Mouse (Mus musculus): ENCODE data around the gene Hpgd. TPM values are rescaled to one million over a fixed set of nuclear protein-coding genes. Genes with fewer than 3 reads are reported as not detected.
"Not testable (repeated sequence)": the region's sequence is repeated elsewhere in the genome, so short reads cannot be mapped to it uniquely, and the experiment has no call there.

The Hpgd gene
- polyA plus RNA-seq, 1 experiment: 7.6 TPM

GRCm38 (mm10) chr8:56283936-56284335 is 10.4 kb upstream of the Hpgd start:
- Histone ChIP-seq H3K27ac (ENCODE audit: insufficient read depth, low read length) (no peak overlapping the region), H3K4me3 (ENCODE audit: insufficient read depth, low read length) (no peak overlapping the region), H3K4me1 (ENCODE audit: control insufficient read depth, insufficient read depth, low read length) (no peaks in the 10 kb centered on the region)
- TF ChIP-seq CTCF (IDR thresholded peaks at IDR 0.05; ENCODE audit: extremely low read depth, insufficient read depth, low read length) (no peak), POLR2A (IDR thresholded peaks at IDR 0.05; ENCODE audit: extremely low read depth, insufficient read depth, low read length) (no peak)

GRCm38 (mm10) chr8:56284957-56285356 is 9.4 kb upstream of the Hpgd start:
- Histone ChIP-seq H3K27ac (ENCODE audit: insufficient read depth, low read length) (no peak overlapping the region), H3K4me1 (ENCODE audit: control insufficient read depth, insufficient read depth, low read length) (no peaks in the 10 kb centered on the region), H3K4me3 (ENCODE audit: insufficient read depth, low read length) (no peak overlapping the region)
- TF ChIP-seq POLR2A (IDR thresholded peaks at IDR 0.05; ENCODE audit: extremely low read depth, insufficient read depth, low read length): no peak

- no peaks in the 10 kb centered on the region for H3K4me1 ChIP-seq (ENCODE audit: control insufficient read depth, insufficient read depth, low read length)
- TF ChIP-seq POLR2A (IDR thresholded peaks at IDR 0.05; ENCODE audit: extremely low read depth, insufficient read depth, low read length): no peak
- no peak for TF ChIP-seq CTCF (IDR thresholded peaks at IDR 0.05; ENCODE audit: extremely low read depth, insufficient read depth, low read length)
- no peak overlapping the region for H3K4me3 ChIP-seq (ENCODE audit: insufficient read depth, low read length)
- no peak overlapping the region for H3K27ac ChIP-seq (ENCODE audit: insufficient read depth, low read length)
Measured at GRCm38 (mm10) chr8:56286717-56287116, 7.7 kb upstream of the Hpgd start.

- Histone ChIP-seq H3K27ac (ENCODE audit: insufficient read depth, low read length) (no peak overlapping the region), H3K4me1 (ENCODE audit: control insufficient read depth, insufficient read depth, low read length) (no peaks in the 10 kb centered on the region), H3K4me3 (ENCODE audit: insufficient read depth, low read length) (no peak overlapping the region)
- TF ChIP-seq POLR2A (IDR thresholded peaks at IDR 0.05; ENCODE audit: extremely low read depth, insufficient read depth, low read length): no peak
- TF ChIP-seq CTCF (IDR thresholded peaks at IDR 0.05; ENCODE audit: extremely low read depth, insufficient read depth, low read length): no peak
Measured at GRCm38 (mm10) chr8:56287370-56288072, 6.9 kb upstream of the Hpgd start.

GRCm38 (mm10) chr8:56292318-56292717 is 2.1 kb upstream of the Hpgd start:
- Histone ChIP-seq H3K4me3 (ENCODE audit: insufficient read depth, low read length) (no peak overlapping the region), H3K27ac (ENCODE audit: insufficient read depth, low read length) (no peak overlapping the region), H3K4me1 (ENCODE audit: control insufficient read depth, insufficient read depth, low read length) (peaks cover 3% of the 10 kb centered on the region; the same call in 1 of the 2 replicates)
- TF ChIP-seq POLR2A (IDR thresholded peaks at IDR 0.05; ENCODE audit: extremely low read depth, insufficient read depth, low read length): no peak
- TF ChIP-seq CTCF (IDR thresholded peaks at IDR 0.05; ENCODE audit: extremely low read depth, insufficient read depth, low read length): no peak

DNA sequence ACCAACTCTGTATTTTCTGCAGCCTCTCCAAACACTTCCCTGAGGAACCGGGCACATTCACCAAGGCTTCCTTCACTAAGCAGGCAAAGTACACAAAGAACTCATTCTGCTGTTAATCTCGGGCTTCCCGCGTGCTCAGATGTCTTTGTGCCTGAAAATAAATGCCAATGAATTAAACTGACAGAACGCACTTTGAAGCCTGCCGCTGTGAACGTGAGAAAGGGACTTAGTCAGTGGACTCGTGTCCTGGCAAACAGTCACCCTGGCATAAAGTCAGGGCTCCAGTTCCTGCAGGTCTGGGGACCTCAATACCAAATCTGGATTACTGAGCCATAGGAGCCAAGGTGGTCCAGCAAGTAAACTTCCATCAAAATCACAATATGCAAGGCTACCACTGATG is 905 bp upstream of the Hpgd start:
- peaks cover 3% of the 10 kb centered on the region; the same call in 1 of the 2 replicates for H3K4me1 ChIP-seq (ENCODE audit: control insufficient read depth, insufficient read depth, low read length)

GRCm38 (mm10) chr8:56294886-56295555 is 636 bp downstream of the Hpgd start:
- no peak for TF ChIP-seq POLR2A (IDR thresholded peaks at IDR 0.05; ENCODE audit: extremely low read depth, insufficient read depth, low read length)
- no peak overlapping the region for H3K27ac ChIP-seq (ENCODE audit: insufficient read depth, low read length)
- H3K4me1 ChIP-seq (ENCODE audit: control insufficient read depth, insufficient read depth, low read length): peaks cover 3% of the 10 kb centered on the region; the same call in 1 of the 2 replicates
- H3K4me3 ChIP-seq (ENCODE audit: insufficient read depth, low read length): peak overlapping the region; percentile 40

More for the DNA sequence above, 905 bp upstream of the Hpgd start:
- Histone ChIP-seq H3K27ac (ENCODE audit: insufficient read depth, low read length) (no peak overlapping the region), H3K4me3 (ENCODE audit: insufficient read depth, low read length) (no peak overlapping the region)
- no peak for TF ChIP-seq CTCF (IDR thresholded peaks at IDR 0.05; ENCODE audit: extremely low read depth, insufficient read depth, low read length)
- TF ChIP-seq POLR2A (IDR thresholded peaks at IDR 0.05; ENCODE audit: extremely low read depth, insufficient read depth, low read length): no peak

DNA sequence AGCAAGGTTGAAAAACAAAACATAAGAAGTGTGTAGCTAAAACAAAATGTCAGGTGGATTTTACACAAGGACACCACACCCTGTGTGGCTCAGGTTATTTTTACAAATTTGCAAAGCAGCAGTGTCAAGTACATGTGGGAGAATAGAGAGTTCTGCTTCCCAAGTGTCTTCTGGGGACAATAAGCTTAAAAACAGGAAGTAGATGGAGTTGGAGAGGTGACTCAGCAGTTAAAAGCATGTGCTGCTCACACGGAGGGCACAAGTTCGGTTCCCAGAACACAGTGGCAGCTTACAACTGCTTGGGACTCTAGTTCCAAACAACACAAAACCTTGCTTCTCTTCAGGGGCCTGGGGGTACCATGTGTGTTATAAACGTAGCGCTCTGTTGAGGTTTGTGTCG is 5.0 kb downstream of the Hpgd start:
- no peak overlapping the region for H3K27ac ChIP-seq (ENCODE audit: insufficient read depth, low read length)
- no peaks in the 10 kb centered on the region for H3K4me1 ChIP-seq (ENCODE audit: control insufficient read depth, insufficient read depth, low read length)
- no peak overlapping the region for H3K4me3 ChIP-seq (ENCODE audit: insufficient read depth, low read length)
- TF ChIP-seq CTCF (IDR thresholded peaks at IDR 0.05; ENCODE audit: extremely low read depth, insufficient read depth, low read length) (no peak), POLR2A (IDR thresholded peaks at IDR 0.05; ENCODE audit: extremely low read depth, insufficient read depth, low read length) (no peak)

DNA sequence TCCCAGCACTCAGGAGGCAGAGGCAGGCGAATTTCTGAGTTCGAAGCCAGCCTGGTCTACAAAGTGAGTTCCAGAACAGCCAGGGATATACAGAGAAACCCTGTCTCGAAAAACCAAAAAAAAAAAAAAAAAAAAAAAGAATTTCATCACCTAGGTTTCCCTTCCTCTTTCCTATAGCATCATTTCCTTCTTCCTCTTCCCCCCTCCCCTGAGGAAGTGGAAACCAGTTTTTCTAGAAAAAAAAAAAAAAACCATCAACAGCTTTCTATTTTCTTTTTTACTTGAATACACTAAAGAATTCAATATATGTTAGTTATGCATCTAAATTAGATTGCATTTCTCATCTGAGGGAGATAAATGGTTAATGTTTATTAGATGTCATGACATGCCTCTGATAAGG is 6.9 kb downstream of the Hpgd start:
- not testable (repeated sequence) for H3K4me3 ChIP-seq (ENCODE audit: insufficient read depth, low read length); H3K27ac ChIP-seq (ENCODE audit: insufficient read depth, low read length); H3K4me1 ChIP-seq (ENCODE audit: control insufficient read depth, insufficient read depth, low read length)

DNA sequence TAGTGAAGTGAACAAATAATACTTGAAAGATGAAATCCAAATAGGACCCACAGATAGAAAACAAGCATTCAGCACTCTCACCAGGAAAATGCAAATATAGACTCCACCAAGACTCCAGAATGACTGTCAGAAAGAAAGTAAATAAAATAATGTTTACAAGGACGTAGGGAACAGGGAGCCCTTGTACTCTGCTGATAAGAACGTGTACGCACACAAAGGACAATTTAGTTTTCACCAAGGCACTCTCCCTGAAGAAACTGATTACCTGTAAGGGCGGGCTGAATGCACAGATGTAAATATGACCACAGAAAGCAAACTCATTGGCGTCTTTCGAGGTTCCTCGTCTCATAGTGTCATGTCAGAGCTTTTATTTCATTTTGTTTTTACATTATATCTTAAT is 10.2 kb downstream of the Hpgd start:
- H3K27ac ChIP-seq (ENCODE audit: insufficient read depth, low read length): no peak overlapping the region
- no peak overlapping the region for H3K4me3 ChIP-seq (ENCODE audit: insufficient read depth, low read length)
- H3K4me1 ChIP-seq (ENCODE audit: control insufficient read depth, insufficient read depth, low read length): no peaks in the 10 kb centered on the region
- TF ChIP-seq POLR2A (IDR thresholded peaks at IDR 0.05; ENCODE audit: extremely low read depth, insufficient read depth, low read length): no peak

Measured in cortical plate, adult 2 months (tissue).